Mouse (Mus musculus) left cerebral cortex, adult 2 months (tissue): ENCODE measurements around the gene Nedd1. TPM values are rescaled to one million over a fixed set of nuclear protein-coding genes. Genes with fewer than 3 reads are reported as not detected.

ENCODE experiments used
- DNase-seq, 2 experiments: peaks; one replicate each; pipeline ENCODE4 v3.0.0; 2021 to 2022; ENCODE audit warnings: low spot score in 2 of 2, mixed read lengths in 1 of 2; ENCODE audit errors: extremely low spot score in 1 of 2
- H3K27ac ChIP-seq: fragments of 200-600 bp; 2 replicates; pipeline ENCODE4 v1.8.1; 2022
- H3K4me3 ChIP-seq: fragments of 200-600 bp; 2 replicates; pipeline ENCODE4 v1.8.1; 2022
- CTCF ChIP-seq: fragments of 200-600 bp; IDR thresholded peaks from 2 replicates; pipeline ENCODE4 v1.8.1; 2022; ENCODE audit warnings: antibody characterized with exemption, mild to moderate bottlenecking, moderate library complexity
- intact Hi-C: fragments of 180-260 bp; cut with DNase I; formaldehyde crosslinking; loops from one replicate; pipeline ENCODE4 v1.15.1; 2025
- total RNA-seq, 2 experiments: library from RNA; stranded (reverse); gene quantifications; 2 replicates each; pipeline ENCODE4 v1.2.3; 2021

Nedd1 gene
- total RNA-seq, 2 experiments from 2014 or later = 2.6 to 3.0 TPM

DNA sequence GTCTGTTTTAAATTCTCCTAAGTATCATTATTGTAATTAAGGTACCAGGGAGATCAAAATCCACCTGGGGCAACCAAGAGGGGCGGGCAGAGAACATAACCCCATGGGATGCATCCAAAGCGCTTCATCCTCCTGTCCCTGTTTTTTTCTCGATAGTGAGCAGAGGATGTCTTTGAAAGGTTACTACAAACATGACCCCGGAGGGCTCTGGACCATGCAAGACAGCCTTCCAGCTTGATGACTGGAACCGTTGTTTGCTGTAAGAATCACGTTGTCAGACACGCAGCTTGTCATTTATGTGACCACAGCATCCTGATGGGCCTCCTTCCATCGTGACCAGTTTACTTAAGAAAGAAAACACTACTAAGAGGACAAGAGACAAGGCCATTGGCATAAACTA is 73.1 kb downstream of the Nedd1 start:
- no peak overlapping the region for H3K4me3 ChIP-seq
- intact Hi-C loops = no loop called here
- no peak for DNase-seq
- H3K27ac ChIP-seq = no peak overlapping the region
- no peak for TF ChIP-seq CTCF

DNA sequence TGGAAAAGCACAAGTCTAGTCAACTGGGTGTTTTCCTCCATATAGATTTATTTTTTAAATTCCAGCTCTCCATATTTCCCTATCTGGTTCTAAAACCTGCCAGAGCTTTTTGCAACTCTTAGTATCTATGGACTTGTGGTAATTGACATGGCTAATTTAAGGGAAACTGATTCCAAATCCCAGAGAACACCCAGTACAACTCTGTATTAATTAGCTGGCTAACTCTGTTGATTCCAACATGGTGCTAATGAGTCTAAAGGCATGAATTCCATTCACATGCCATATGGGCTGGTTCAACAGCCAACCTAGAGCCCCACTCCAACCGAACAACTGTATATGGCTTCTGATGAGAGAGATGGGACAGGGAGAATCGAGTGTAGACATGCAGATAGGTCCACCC is 74.5 kb downstream of the Nedd1 start:
- no peak for DNase-seq
- H3K27ac ChIP-seq = no peak overlapping the region
- no peak overlapping the region for H3K4me3 ChIP-seq
- intact Hi-C loops = no loop called here
- no peak for TF ChIP-seq CTCF

DNA sequence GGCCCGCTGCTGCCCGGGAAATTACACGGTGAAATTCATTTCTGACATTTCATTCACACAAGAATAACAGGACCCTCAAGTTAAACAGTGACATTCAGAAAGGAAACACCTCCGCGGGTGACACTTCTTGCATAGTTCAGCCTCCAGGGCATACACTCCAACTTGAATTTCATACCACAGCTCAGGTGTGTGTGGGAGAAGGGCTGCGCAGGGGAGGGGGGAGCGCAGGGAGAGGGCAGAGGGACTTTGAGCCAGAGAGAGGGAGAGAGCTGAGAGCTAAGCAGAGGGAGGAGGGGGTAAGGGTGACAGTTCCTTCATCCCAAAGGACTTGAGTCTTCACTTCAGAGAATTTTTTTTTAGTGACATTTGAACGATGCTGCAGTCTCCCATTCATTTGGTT is 78.2 kb downstream of the Nedd1 start:
- intact Hi-C loops = no loop called here
- DNase-seq = no peak
- H3K4me3 ChIP-seq = no peak overlapping the region
- no peak overlapping the region for H3K27ac ChIP-seq
- no peak for TF ChIP-seq CTCF

DNA sequence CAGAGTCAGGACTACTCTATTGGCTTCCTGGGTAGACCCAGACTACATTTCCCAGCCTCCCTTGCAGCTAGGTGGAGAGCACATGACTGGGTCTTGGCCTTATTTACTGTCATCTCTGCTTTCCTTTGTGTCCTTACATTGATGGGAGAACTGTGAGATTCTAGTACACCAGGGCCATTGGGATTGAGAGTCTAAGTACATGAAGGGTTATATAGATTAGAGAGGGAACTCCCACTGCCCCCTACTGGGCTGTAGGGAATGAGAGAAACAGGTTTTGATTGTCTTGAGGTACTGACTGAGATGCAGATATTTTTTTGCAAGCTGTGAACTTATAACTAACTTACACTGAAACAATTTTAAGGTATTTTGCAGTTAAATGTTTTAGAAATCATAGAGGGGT is 81.2 kb downstream of the Nedd1 start:
- peak; percentile 62 for TF ChIP-seq CTCF
- Histone ChIP-seq H3K27ac (no peak overlapping the region), H3K4me3 (no peak overlapping the region)
- DNase-seq = peak in 1 of 2 experiments; percentile 15
- intact Hi-C loops = no loop called here
